Mouse (Mus musculus) C2C12 (cell line): ENCODE measurements at regions not wholly inside any gene's neighbourhood (a gene's known extent, or its start where the extent isn't known, plus 50 kb on each side); places are given as distances from the start of the nearest gene placed in this dataset.

Experiments
- CEBPB ChIP-seq: IDR thresholded peaks from one replicate; pipeline ENCODE4 v1.6.1; 2011; ENCODE audit warnings: low read depth, mild to moderate bottlenecking, control low read depth, moderate library complexity
- CTCF ChIP-seq: IDR thresholded peaks from one replicate; pipeline ENCODE4 v1.5.1; 2011; ENCODE audit not compliant: control insufficient read depth, insufficient read depth, insufficient read length
- FOSL1 ChIP-seq: IDR thresholded peaks from one replicate; pipeline ENCODE4 v1.8.0; 2011; ENCODE audit warnings: mild to moderate bottlenecking, low read length; ENCODE audit not compliant: poor library complexity, insufficient read depth, severe bottlenecking
- MAX ChIP-seq: IDR thresholded peaks from one replicate; pipeline ENCODE4 v1.6.1; 2011; ENCODE audit warnings: mild to moderate bottlenecking, control low read depth
- MYOD1 ChIP-seq: IDR thresholded peaks from one replicate; pipeline ENCODE4 v1.6.1; 2011; ENCODE audit warnings: low read depth; ENCODE audit not compliant: control insufficient read depth, insufficient read length
- MYOG ChIP-seq: IDR thresholded peaks from one replicate; pipeline ENCODE4 v1.6.1; 2011; ENCODE audit not compliant: control insufficient read depth, insufficient read length; ENCODE audit errors: extremely low read depth
- USF1 ChIP-seq: IDR thresholded peaks from one replicate; pipeline ENCODE4 v1.6.1; 2011; ENCODE audit warnings: low read depth, mild to moderate bottlenecking, control low read depth, moderate library complexity

DNA sequence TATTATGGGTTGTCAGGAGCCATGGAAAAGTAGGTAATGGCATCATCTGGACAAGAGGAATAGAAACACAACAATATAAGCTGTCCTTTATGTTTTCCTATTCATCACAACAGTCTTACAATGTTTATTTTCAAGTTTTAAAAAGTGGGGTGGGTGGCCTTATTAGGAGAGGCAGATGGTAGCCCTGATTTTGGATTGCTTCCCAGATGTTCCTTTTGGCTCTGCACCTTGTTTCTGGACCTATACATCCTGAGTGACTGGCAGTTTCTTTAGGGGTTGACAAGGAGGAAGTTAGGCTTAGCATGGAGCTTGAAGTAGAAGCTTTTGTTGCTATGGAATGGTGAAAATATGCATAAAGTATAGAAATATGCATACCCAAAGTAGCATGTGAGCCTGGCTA, 286.8 kb downstream of the Lmo7 start:
- TF ChIP-seq CTCF (no peak), MAX (no peak), CEBPB (no peak), MYOD1 (no peak), MYOG (no peak), USF1 (no peak), FOSL1 (no peak)
